Mouse (Mus musculus) hindbrain, postnatal 0 days (tissue): ENCODE measurements around the gene Ifnlr1. TPM values are rescaled to one million over a fixed set of nuclear protein-coding genes. Genes with fewer than 3 reads are reported as not detected.

ENCODE experiments used
- ATAC-seq: fragments of 200-750 bp; cut with Nextera tagmentation; 2 replicates; pipeline ENCODE4 v1.8.0; 2017; ENCODE audit warnings: mild to moderate bottlenecking, moderate TSS enrichment, moderate library complexity
- DNase-seq: peaks from one replicate; pipeline ENCODE4 v3.0.0-alpha.2; 2015; ENCODE audit warnings: low spot score
- H3K27ac ChIP-seq: fragments of 300-500 bp; sonication (generic); 2 replicates; pipeline ENCODE4 v1.5.1; 2014; ENCODE audit warnings: mild to moderate bottlenecking
- H3K27me3 ChIP-seq: fragments of 300-500 bp; sonication (generic); 2 replicates; pipeline ENCODE4 v1.6.1; 2014; ENCODE audit warnings: low read length, mixed read lengths; ENCODE audit not compliant: insufficient read depth
- H3K36me3 ChIP-seq: fragments of 300-500 bp; sonication (generic); 2 replicates; pipeline ENCODE4 v1.6.1; 2014; ENCODE audit warnings: low read length, mixed read lengths; ENCODE audit not compliant: insufficient read depth
- H3K4me1 ChIP-seq: fragments of 300-500 bp; sonication (generic); 2 replicates; pipeline ENCODE4 v1.6.1; 2014; ENCODE audit warnings: antibody characterized with exemption, low read length, mixed read lengths; ENCODE audit not compliant: insufficient read depth
- H3K4me2 ChIP-seq: fragments of 300-500 bp; sonication (generic); 2 replicates; pipeline ENCODE4 v1.6.1; 2014; ENCODE audit warnings: low read depth, mild to moderate bottlenecking, low read length, moderate library complexity, mixed read lengths
- H3K4me3 ChIP-seq: fragments of 300-500 bp; sonication (generic); 2 replicates; pipeline ENCODE4 v1.5.1; 2014; ENCODE audit warnings: low read length
- H3K9ac ChIP-seq: fragments of 300-500 bp; sonication (generic); replicated peaks from 2 replicates; pipeline ENCODE4 v1.6.1; 2014; ENCODE audit warnings: mild to moderate bottlenecking, low read length, moderate library complexity, mixed read lengths
- H3K9me3 ChIP-seq: fragments of 300-500 bp; sonication (generic); 2 replicates; pipeline ENCODE4 v1.6.1; 2016; ENCODE audit warnings: low read length, mixed read lengths
- CTCF ChIP-seq: IDR thresholded peaks from 2 replicates; pipeline ENCODE4 v1.5.1; 2016; ENCODE audit warnings: antibody characterized with exemption, control low read depth, low read depth
- WGBS: fragments of 180-500 bp; shearing (Covaris S2); extraction: QIAGEN DNeasy Blood & Tissue Kit; methylation state at CpG from one replicate; pipeline ENCODE4 v1.1.7; 2014; 5-methylcytosine and 5-hydroxymethylcytosine counted together
- polyA plus RNA-seq: library from polyadenylated mRNA; unstranded; fragments of >200 nt; fragmentation: Nextera tagmentation; extraction: Ambion mirVana; gene quantifications from 2 replicates; pipeline ENCODE4 v1.2.1, GENCODE M21; 2015
- total RNA-seq: library from RNA; depleted of rRNA; stranded (reverse); fragments of >200 nt; gene quantifications from 2 replicates; pipeline ENCODE4 v1.2.3, GENCODE M21; 2014

The Ifnlr1 gene
- total and polyA plus RNA-seq, 2 experiments from 2014 or later: 0.23 to 0.58 TPM

GRCm38 (mm10) chr4:135656094-135656589 is 29.9 kb upstream of the Ifnlr1 start:
- ATAC-seq: peak; percentile 60; the same call in 1 of the 2 replicates

GRCm38 (mm10) chr4:135658484-135658883 is 27.6 kb upstream of the Ifnlr1 start:
- H3K4me3 ChIP-seq: no peak overlapping the region
- H3K27me3 ChIP-seq: no peaks in the 10 kb centered on the region
- ATAC-seq: no peak
- no peak for TF ChIP-seq CTCF
- H3K9ac ChIP-seq: no peak overlapping the region
- no peak overlapping the region for H3K27ac ChIP-seq
- no peaks in the 10 kb centered on the region for H3K36me3 ChIP-seq
- H3K4me1 ChIP-seq: no peaks in the 10 kb centered on the region
- WGBS: 71% methylated on average over 5 of the region's 5 CpGs
- DNase-seq: no peak
- H3K4me2 ChIP-seq: no peak overlapping the region
- H3K9me3 ChIP-seq: no peaks in the 10 kb centered on the region

More at GRCm38 (mm10) chr4:135656094-135656589, 29.9 kb upstream of the Ifnlr1 start:
- WGBS: 20% methylated on average over 10 of the region's 10 CpGs
- Histone ChIP-seq H3K36me3 (no peaks in the 10 kb centered on the region), H3K4me1 (no peaks in the 10 kb centered on the region), H3K27me3 (no peaks in the 10 kb centered on the region), H3K4me2 (peak overlapping the region; percentile 22), H3K4me3 (no peak overlapping the region), H3K27ac (no peak overlapping the region), H3K9ac (no peak overlapping the region), H3K9me3 (no peaks in the 10 kb centered on the region)
- 0 out of 2 replicates have a peak, but pooled peaks have one; percentile 7 for TF ChIP-seq CTCF
- peak; percentile 62 for DNase-seq

GRCm38 (mm10) chr4:135658899-135659298 is 27.2 kb upstream of the Ifnlr1 start:
- TF ChIP-seq CTCF: no peak
- ATAC-seq: no peak
- Histone ChIP-seq H3K27ac (no peak overlapping the region), H3K4me1 (no peaks in the 10 kb centered on the region), H3K36me3 (no peaks in the 10 kb centered on the region), H3K9me3 (no peaks in the 10 kb centered on the region), H3K9ac (no peak overlapping the region), H3K27me3 (no peaks in the 10 kb centered on the region), H3K4me2 (no peak overlapping the region), H3K4me3 (no peak overlapping the region)
- DNase-seq: no peak
- 86% methylated on average over 12 of the region's 12 CpGs for WGBS

DNA sequence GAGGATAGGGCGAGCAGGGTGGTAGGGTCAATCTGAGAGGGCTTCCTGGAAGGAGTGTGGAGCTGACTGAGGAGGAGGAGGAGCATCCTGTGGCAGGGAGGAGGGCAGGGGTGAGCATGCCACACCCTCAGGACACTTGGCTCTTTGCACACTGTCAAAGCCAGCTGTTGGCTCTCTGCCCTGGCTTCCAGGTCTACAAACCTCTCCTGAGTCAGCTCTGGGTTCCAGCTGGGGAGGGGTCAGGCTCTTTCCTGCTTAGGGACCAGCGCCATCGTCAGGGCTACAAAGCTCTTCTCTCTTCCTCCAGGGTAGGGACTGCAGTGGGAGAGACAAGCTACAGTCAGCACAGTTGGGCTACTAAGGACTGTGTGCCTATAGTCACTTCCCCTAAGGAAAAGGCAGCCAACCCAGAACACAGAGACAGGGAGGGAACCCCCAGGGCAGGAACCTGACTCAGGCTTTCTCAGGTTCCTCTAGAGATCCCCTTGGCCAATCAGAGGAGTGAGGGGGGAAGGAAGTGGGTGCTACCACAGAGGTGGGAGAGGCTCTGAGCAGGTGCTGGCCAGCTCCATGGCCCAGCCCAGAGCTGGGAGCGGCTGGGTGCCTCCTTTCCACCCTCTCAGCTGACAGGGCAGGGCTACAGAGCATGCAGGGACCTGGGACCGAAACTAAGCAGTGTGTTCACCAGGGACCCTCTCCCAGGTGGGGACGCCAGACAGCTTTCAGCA is 24.8 kb upstream of the Ifnlr1 start:
- WGBS: 67% methylated on average over 6 of the region's 6 CpGs
- no peak overlapping the region for H3K27ac ChIP-seq

GRCm38 (mm10) chr4:135661994-135662393 is 24.1 kb upstream of the Ifnlr1 start:
- no peak overlapping the region for H3K9ac ChIP-seq
- H3K36me3 ChIP-seq: no peaks in the 10 kb centered on the region
- H3K27ac ChIP-seq: no peak overlapping the region
- no peaks in the 10 kb centered on the region for H3K4me1 ChIP-seq
- DNase-seq (no peak), ATAC-seq (no peak)
- no peaks in the 10 kb centered on the region for H3K27me3 ChIP-seq
- 78% methylated on average over 6 of the region's 6 CpGs for WGBS
- TF ChIP-seq CTCF: no peak
- no peaks in the 10 kb centered on the region for H3K9me3 ChIP-seq
- H3K4me3 ChIP-seq: no peak overlapping the region
- no peak overlapping the region for H3K4me2 ChIP-seq

More for the DNA sequence above, 24.8 kb upstream of the Ifnlr1 start:
- Histone ChIP-seq H3K4me1 (no peaks in the 10 kb centered on the region), H3K36me3 (no peaks in the 10 kb centered on the region), H3K9ac (no peak overlapping the region), H3K4me3 (no peak overlapping the region), H3K4me2 (no peak overlapping the region), H3K9me3 (no peaks in the 10 kb centered on the region), H3K27me3 (no peaks in the 10 kb centered on the region)
- DNase-seq: no peak
- ATAC-seq: no peak
- no peak for TF ChIP-seq CTCF

GRCm38 (mm10) chr4:135664656-135665055 is 21.4 kb upstream of the Ifnlr1 start:
- DNase-seq (no peak), ATAC-seq (no peak)
- Histone ChIP-seq H3K27ac (no peak overlapping the region), H3K4me3 (no peak overlapping the region), H3K27me3 (no peaks in the 10 kb centered on the region), H3K36me3 (no peaks in the 10 kb centered on the region), H3K9ac (no peak overlapping the region), H3K4me2 (no peak overlapping the region), H3K4me1 (no peaks in the 10 kb centered on the region), H3K9me3 (no peaks in the 10 kb centered on the region)
- WGBS: 79% methylated on average over 6 of the region's 6 CpGs
- no peak for TF ChIP-seq CTCF
